Mouse (Mus musculus) liver, embryonic 13.5 days (tissue): ENCODE measurements around the gene Inhbe. TPM values are rescaled to one million over a fixed set of nuclear protein-coding genes. Genes with fewer than 3 reads are reported as not detected.
A peak's percentile ranks its signal among the peaks of the same experiment; 100 is the strongest.

Source experiments
- ATAC-seq: fragments of 200-750 bp; cut with Nextera tagmentation; 2 replicates; pipeline ENCODE4 v1.8.0; 2017; ENCODE audit warnings: low read depth, mild to moderate bottlenecking, moderate number of reproducible peaks, moderate library complexity
- DNase-seq: peaks from one replicate; pipeline ENCODE4 v3.0.0; 2022
- H3K27ac ChIP-seq: fragments of 300-500 bp; sonication (generic); 2 replicates; pipeline ENCODE4 v1.5.1; 2015; ENCODE audit warnings: moderate library complexity, mild to moderate bottlenecking, inconsistent platforms
- H3K27me3 ChIP-seq: fragments of 300-500 bp; sonication (generic); 2 replicates; pipeline ENCODE4 v1.6.1; 2015; ENCODE audit warnings: mild to moderate bottlenecking, inconsistent platforms
- H3K36me3 ChIP-seq: fragments of 300-500 bp; sonication (generic); 2 replicates; pipeline ENCODE4 v1.6.1; 2015; ENCODE audit warnings: mild to moderate bottlenecking, inconsistent platforms
- H3K4me1 ChIP-seq: fragments of 300-500 bp; sonication (generic); replicated peaks from 2 replicates; pipeline ENCODE4 v1.6.1; 2015; ENCODE audit warnings: inconsistent platforms
- H3K4me2 ChIP-seq: fragments of 300-500 bp; sonication (generic); 2 replicates; pipeline ENCODE4 v1.6.1; 2015; ENCODE audit warnings: inconsistent platforms, mild to moderate bottlenecking, moderate library complexity
- H3K4me3 ChIP-seq: fragments of 300-500 bp; sonication (generic); replicated peaks from 2 replicates; pipeline ENCODE4 v1.5.1; 2015; ENCODE audit warnings: mild to moderate bottlenecking, inconsistent platforms
- H3K9ac ChIP-seq: fragments of 300-500 bp; sonication (generic); 2 replicates; pipeline ENCODE4 v1.6.1; 2015; ENCODE audit warnings: mild to moderate bottlenecking, inconsistent platforms
- H3K9me3 ChIP-seq: fragments of 300-500 bp; sonication (generic); replicated peaks from 2 replicates; pipeline ENCODE4 v1.6.1; 2016; ENCODE audit warnings: inconsistent platforms
- WGBS: fragments of 180-500 bp; shearing (Covaris S2); methylation state at CpG from one replicate; pipeline ENCODE4 v1.1.7; 2015; ENCODE audit not compliant: insufficient replicate concordance; 5-methylcytosine and 5-hydroxymethylcytosine counted together
- polyA plus RNA-seq: library from polyadenylated mRNA; unstranded; fragments of >200 nt; fragmentation: Nextera tagmentation; extraction: Ambion mirVana; gene quantifications from 2 replicates; pipeline ENCODE4 v1.2.1, GENCODE M21; 2015

Inhbe gene
- polyA plus RNA-seq, 1 experiment from 2014 or later, result 0.38 TPM

- no peak overlapping the region for H3K9ac ChIP-seq
- no peak overlapping the region for H3K4me2 ChIP-seq
- H3K9me3 ChIP-seq, result no peaks in the 10 kb centered on the region
- 0 out of 2 replicates have a peak, but pooled peaks cover 3% of the 10 kb centered on the region for H3K4me1 ChIP-seq
- 66% methylated on average over 5 of the region's 5 CpGs for WGBS
- H3K27ac ChIP-seq, result peak overlapping the region; percentile 43
- no peaks in the 10 kb centered on the region for H3K27me3 ChIP-seq
- no peak overlapping the region for H3K4me3 ChIP-seq
- DNase-seq (no peak), ATAC-seq (no peak)
- 0 out of 2 replicates have a peak, but pooled peaks cover 2% of the 10 kb centered on the region for H3K36me3 ChIP-seq
Observed at GRCm38 (mm10) chr10:127367116-127367515, 12.9 kb upstream of the Inhbe start.

DNA sequence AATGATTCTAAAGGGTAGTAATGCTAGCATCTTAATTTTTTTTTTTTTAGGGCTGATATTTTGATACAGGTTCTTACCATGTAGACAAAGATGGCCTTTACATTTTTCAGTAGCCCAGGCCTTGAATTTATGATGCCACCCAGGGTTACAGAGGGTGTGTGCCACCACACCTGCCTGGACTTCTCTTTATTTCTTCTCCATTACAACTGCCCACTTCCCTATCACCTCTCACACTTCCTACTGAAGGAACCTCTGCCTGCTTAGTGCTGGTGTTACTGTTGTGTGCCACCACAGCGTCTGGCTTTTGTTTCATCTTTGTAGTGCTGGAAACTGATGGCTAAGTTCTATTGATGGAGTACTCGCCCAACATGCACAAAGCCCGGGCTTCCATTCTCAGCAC, 6.5 kb upstream of the Inhbe start:
- no peak overlapping the region for H3K4me2 ChIP-seq
- H3K27me3 ChIP-seq, result peaks cover 1% of the 10 kb centered on the region; the same call in 1 of the 2 replicates
- no peak for DNase-seq
- no peaks in the 10 kb centered on the region for H3K9me3 ChIP-seq
- H3K9ac ChIP-seq, result no peak overlapping the region
- no peaks in the 10 kb centered on the region for H3K4me1 ChIP-seq
- WGBS, result 50% methylated on average over 3 of the region's 3 CpGs
- ATAC-seq, result no peak
- H3K36me3 ChIP-seq, result 0 out of 2 replicates have a peak, but pooled peaks cover 3% of the 10 kb centered on the region
- H3K27ac ChIP-seq, result no peak overlapping the region
- no peak overlapping the region for H3K4me3 ChIP-seq

GRCm38 (mm10) chr10:127355336-127355735, 1.1 kb upstream of the Inhbe start:
- Histone ChIP-seq H3K4me3 (no peak overlapping the region), H3K36me3 (no peaks in the 10 kb centered on the region), H3K4me1 (peaks cover 24% of the 10 kb centered on the region), H3K27ac (peak overlapping the region; percentile 56), H3K9me3 (no peaks in the 10 kb centered on the region), H3K9ac (no peak overlapping the region), H3K4me2 (no peak overlapping the region), H3K27me3 (peaks cover 16% of the 10 kb centered on the region)
- 70% methylated on average over 10 of the region's 10 CpGs for WGBS
- ATAC-seq, result peak; percentile 54
- DNase-seq, result no peak

GRCm38 (mm10) chr10:127352766-127353165, 1.4 kb downstream of the Inhbe start:
- H3K36me3 ChIP-seq, result no peaks in the 10 kb centered on the region
- no peak overlapping the region for H3K4me3 ChIP-seq
- 73% methylated on average over 11 of the region's 11 CpGs for WGBS
- H3K4me1 ChIP-seq, result peaks cover 32% of the 10 kb centered on the region
- H3K4me2 ChIP-seq, result no peak overlapping the region
- ATAC-seq, result no peak
- H3K27me3 ChIP-seq, result peaks cover 16% of the 10 kb centered on the region
- no peak overlapping the region for H3K9ac ChIP-seq
- peak overlapping the region; percentile 58; the same call in 1 of the 2 replicates for H3K27ac ChIP-seq
- no peak for DNase-seq
- no peaks in the 10 kb centered on the region for H3K9me3 ChIP-seq

DNA sequence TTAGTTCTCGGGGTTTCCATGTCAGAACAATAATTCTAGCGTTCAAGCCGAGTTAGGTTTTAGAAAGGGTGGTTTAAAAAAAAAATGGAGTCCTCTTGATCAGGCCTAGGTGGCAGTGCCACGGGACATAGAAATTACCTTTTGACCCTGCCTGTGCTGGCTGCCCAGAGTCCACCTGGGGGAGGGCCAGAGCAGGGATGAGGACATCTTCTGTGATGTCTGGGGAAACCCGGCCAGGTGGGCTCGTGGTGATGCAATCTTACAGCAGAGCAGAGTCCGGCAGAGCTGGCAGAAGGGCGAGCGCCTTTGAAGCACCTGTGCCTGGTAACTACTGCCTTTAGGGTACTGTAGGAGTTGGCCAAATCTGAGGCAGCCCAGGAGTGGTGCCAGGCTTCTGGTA, 2.0 kb downstream of the Inhbe start:
- Histone ChIP-seq H3K27me3 (peaks cover 16% of the 10 kb centered on the region), H3K27ac (peak overlapping the region; percentile 58), H3K9me3 (no peaks in the 10 kb centered on the region), H3K4me1 (peaks cover 32% of the 10 kb centered on the region), H3K4me3 (no peak overlapping the region), H3K36me3 (no peaks in the 10 kb centered on the region), H3K4me2 (no peak overlapping the region), H3K9ac (no peak overlapping the region)
- WGBS, result 61% methylated on average over 9 of the region's 9 CpGs
- DNase-seq, result no peak
- peak; percentile 21; the same call in 1 of the 2 replicates for ATAC-seq

- Histone ChIP-seq H3K9me3 (no peaks in the 10 kb centered on the region), H3K36me3 (no peaks in the 10 kb centered on the region), H3K4me1 (peaks cover 32% of the 10 kb centered on the region), H3K4me3 (no peak overlapping the region), H3K27ac (peak overlapping the region; percentile 53), H3K9ac (no peak overlapping the region), H3K27me3 (peaks cover 16% of the 10 kb centered on the region), H3K4me2 (no peak overlapping the region)
- no peak for DNase-seq
- ATAC-seq, result 0 out of 2 replicates have a peak, but pooled peaks have one; percentile 30
- 59% methylated on average over 8 of the region's 8 CpGs for WGBS
Observed at GRCm38 (mm10) chr10:127351719-127352118, 2.5 kb downstream of the Inhbe start.

DNA sequence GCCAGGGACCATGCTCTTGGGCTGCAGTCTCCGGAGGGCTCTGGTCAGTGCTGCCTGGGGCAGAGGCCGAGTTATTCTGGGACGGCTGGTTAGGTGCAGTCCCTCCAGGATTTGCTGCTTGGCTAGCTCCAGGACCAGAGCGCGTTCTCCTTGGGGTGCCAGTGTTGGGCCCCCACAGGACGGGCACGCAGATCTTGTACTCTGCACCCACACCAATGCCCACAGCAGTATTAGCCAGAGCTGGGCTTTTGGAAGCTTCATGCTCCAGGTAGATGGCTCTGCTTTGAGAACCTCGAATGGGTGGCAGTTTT, 3.0 kb downstream of the Inhbe start:
- Histone ChIP-seq H3K9ac (peak overlapping the region; percentile 41; the same call in 1 of the 2 replicates), H3K4me1 (peaks cover 32% of the 10 kb centered on the region), H3K4me3 (peak overlapping the region; percentile 19; the same call in 1 of the 2 replicates), H3K36me3 (no peaks in the 10 kb centered on the region), H3K27ac (0 out of 2 replicates have a peak overlapping the region, but pooled peaks have one; percentile 53), H3K9me3 (no peaks in the 10 kb centered on the region), H3K27me3 (peaks cover 16% of the 10 kb centered on the region), H3K4me2 (peak overlapping the region; percentile 50)
- ATAC-seq, result no peak
- no peak for DNase-seq
- WGBS, result 70% methylated on average over 8 of the region's 8 CpGs

DNA sequence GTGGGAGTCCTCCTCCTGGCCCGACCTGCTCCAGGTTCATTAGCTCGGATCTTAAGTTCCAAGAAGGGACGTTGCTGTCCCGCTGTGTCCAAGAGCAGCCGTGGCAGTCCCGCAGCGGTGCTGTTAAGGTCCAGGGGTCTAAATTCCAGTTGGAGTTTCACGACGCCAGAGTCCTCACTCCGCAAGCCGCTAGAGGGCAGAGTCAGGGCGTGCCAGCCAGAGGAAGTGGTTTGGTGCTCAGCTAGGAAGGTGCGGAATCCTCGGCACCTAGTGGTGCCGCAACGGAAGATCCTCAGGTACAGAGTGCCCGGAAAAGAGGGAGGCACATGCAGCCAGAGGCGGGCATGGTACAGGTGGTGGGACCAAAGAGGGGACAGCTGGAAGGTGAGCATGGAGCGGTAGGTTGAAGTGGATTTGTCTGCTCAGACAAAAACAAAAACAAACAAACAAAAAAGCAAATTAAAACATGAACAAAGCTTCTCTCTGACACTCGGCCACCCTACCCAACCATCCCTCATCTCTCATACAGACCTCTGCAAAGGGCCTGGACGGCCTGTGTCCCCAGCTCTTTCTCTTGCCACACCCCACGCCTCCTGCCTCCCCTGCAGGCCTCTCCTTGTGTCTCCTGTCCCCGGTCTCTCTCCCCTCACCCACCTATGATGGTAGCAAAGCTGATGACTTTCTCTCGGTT, 3.5 kb downstream of the Inhbe start:
- H3K9ac ChIP-seq, result peak overlapping the region; percentile 41; the same call in 1 of the 2 replicates
- ATAC-seq, result peak; percentile 42

GRCm38 (mm10) chr10:127349810-127350209, 4.4 kb downstream of the Inhbe start:
- Histone ChIP-seq H3K27ac (no peak overlapping the region), H3K4me1 (peaks cover 30% of the 10 kb centered on the region), H3K9me3 (no peaks in the 10 kb centered on the region), H3K27me3 (peaks cover 7% of the 10 kb centered on the region), H3K9ac (no peak overlapping the region), H3K36me3 (no peaks in the 10 kb centered on the region), H3K4me3 (0 out of 2 replicates have a peak overlapping the region, but pooled peaks have one; percentile 0), H3K4me2 (no peak overlapping the region)
- no peak for ATAC-seq
- 60% methylated on average over 8 of the region's 8 CpGs for WGBS
- DNase-seq, result no peak

More for the DNA sequence above, 3.5 kb downstream of the Inhbe start:
- Histone ChIP-seq H3K27me3 (peaks cover 15% of the 10 kb centered on the region), H3K4me3 (peak overlapping the region; percentile 19; the same call in 1 of the 2 replicates), H3K4me2 (peak overlapping the region; percentile 50), H3K36me3 (no peaks in the 10 kb centered on the region), H3K27ac (peak overlapping the region; percentile 53; the same call in 1 of the 2 replicates), H3K9me3 (no peaks in the 10 kb centered on the region), H3K4me1 (peaks cover 32% of the 10 kb centered on the region)
- peak; percentile 37 for DNase-seq
- WGBS, result 12% methylated on average over 24 of the region's 24 CpGs

GRCm38 (mm10) chr10:127348957-127349356, 5.3 kb downstream of the Inhbe start:
- ATAC-seq, result no peak
- H3K4me2 ChIP-seq, result no peak overlapping the region
- no peak for DNase-seq
- H3K27me3 ChIP-seq, result peaks cover 7% of the 10 kb centered on the region
- peaks cover 22% of the 10 kb centered on the region for H3K4me1 ChIP-seq
- no peak overlapping the region for H3K27ac ChIP-seq
- no peak overlapping the region for H3K9ac ChIP-seq
- 52% methylated on average over 4 of the region's 4 CpGs for WGBS
- no peaks in the 10 kb centered on the region for H3K36me3 ChIP-seq
- H3K9me3 ChIP-seq, result no peaks in the 10 kb centered on the region
- H3K4me3 ChIP-seq, result no peak overlapping the region

- no peak for DNase-seq
- Histone ChIP-seq H3K9me3 (no peaks in the 10 kb centered on the region), H3K4me2 (no peak overlapping the region), H3K27ac (no peak overlapping the region), H3K36me3 (no peaks in the 10 kb centered on the region), H3K27me3 (peaks cover 15% of the 10 kb centered on the region), H3K4me3 (no peak overlapping the region), H3K4me1 (peaks cover 28% of the 10 kb centered on the region), H3K9ac (no peak overlapping the region)
- WGBS, result 66% methylated on average over 3 of the region's 3 CpGs
- ATAC-seq, result no peak
Observed at GRCm38 (mm10) chr10:127346173-127346572, 8.0 kb downstream of the Inhbe start.

GRCm38 (mm10) chr10:127343029-127343428, 11.2 kb downstream of the Inhbe start:
- Histone ChIP-seq H3K9ac (no peak overlapping the region), H3K4me2 (no peak overlapping the region), H3K4me1 (peaks cover 36% of the 10 kb centered on the region), H3K27me3 (peaks cover 46% of the 10 kb centered on the region), H3K4me3 (no peak overlapping the region), H3K9me3 (no peaks in the 10 kb centered on the region), H3K36me3 (no peaks in the 10 kb centered on the region), H3K27ac (no peak overlapping the region)
- DNase-seq (no peak), ATAC-seq (no peak)
- WGBS, result 37% methylated on average over 3 of the region's 3 CpGs
